Mouse (Mus musculus): ENCODE measurements around the gene Megf8.

DNA sequence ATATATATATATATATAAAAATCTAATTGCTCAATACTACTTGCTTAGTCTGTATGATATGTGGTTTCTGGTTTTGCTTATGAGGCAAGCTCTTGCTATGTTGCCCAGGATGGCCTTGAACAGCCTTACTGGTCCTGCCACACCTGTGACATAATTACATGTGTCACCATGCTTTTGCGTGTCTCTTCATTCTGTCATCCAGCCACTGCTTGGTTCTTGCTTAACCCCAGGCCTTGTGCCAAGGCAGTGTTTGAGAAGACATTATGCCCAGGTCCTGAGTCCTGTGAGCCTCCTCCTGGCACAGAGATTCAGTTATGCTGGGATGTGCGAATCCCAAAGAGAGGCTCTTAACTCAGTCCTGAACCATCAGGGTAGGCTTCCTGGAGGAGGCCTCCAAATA lies 6.3 kb downstream of the Megf8 start:
- TF ChIP-seq POLR2A (IDR thresholded peaks at IDR 0.05; ENCODE audit: low read depth, low read length) (no peak), CTCF (IDR thresholded peaks at IDR 0.05; ENCODE audit: borderline replicate concordance, insufficient read depth, low read length) (no peak)
